Mouse (Mus musculus): Measurements from ENCODE around the gene Prss3. TPM values are rescaled to one million over a fixed set of nuclear protein-coding genes. Genes with fewer than 3 reads are reported as not detected.
"Not testable (repeated sequence)": the region's sequence is repeated elsewhere in the genome, so short reads cannot be mapped to it uniquely, and the experiment has no call there.

Prss3 gene
- not detected in 2 replicates for polyA plus RNA-seq (2015; fragmentation: Nextera tagmentation; extraction: Ambion mirVana)

- ATAC-seq; H3K4me1 ChIP-seq (replicated peaks; ENCODE audit: control insufficient read depth, insufficient read depth, low read length); H3K27ac ChIP-seq (ENCODE audit: low read length); H3K9me3 ChIP-seq (ENCODE audit: control insufficient read depth, low read length); H3K36me3 ChIP-seq (ENCODE audit: control insufficient read depth, insufficient read depth); H3K9ac ChIP-seq (replicated peaks; ENCODE audit: low read depth, low read length); H3K27me3 ChIP-seq (replicated peaks; ENCODE audit: control insufficient read depth, insufficient read depth, low read length); H3K4me3 ChIP-seq (replicated peaks; ENCODE audit: low read length); H3K4me2 ChIP-seq (ENCODE audit: low read length): not testable (repeated sequence)
These were observed at the start of gene Prss3 for GRCm38 (mm10) chr6:41377578-41377977. Prss3 (minus strand) TSS chr6:41377678.

- ATAC-seq; H3K4me1 ChIP-seq (replicated peaks; ENCODE audit: control insufficient read depth, insufficient read depth, low read length); H3K9ac ChIP-seq (replicated peaks; ENCODE audit: low read depth, low read length); H3K9me3 ChIP-seq (ENCODE audit: control insufficient read depth, low read length); H3K36me3 ChIP-seq (ENCODE audit: control insufficient read depth, insufficient read depth); H3K27me3 ChIP-seq (replicated peaks; ENCODE audit: control insufficient read depth, insufficient read depth, low read length); H3K27ac ChIP-seq (ENCODE audit: low read length); H3K4me2 ChIP-seq (ENCODE audit: low read length); H3K4me3 ChIP-seq (replicated peaks; ENCODE audit: low read length): not testable (repeated sequence)
These were observed 14.6 kb upstream of the Prss3 start, which contains the start of gene Gm5771 for GRCm38 (mm10) chr6:41392056-41392455. Gm5771 (plus strand) TSS chr6:41392356.

GRCm38 (mm10) chr6:41391640-41392039 lies 14.2 kb upstream of the Prss3 start:
- H3K4me3 ChIP-seq (replicated peaks; ENCODE audit: low read length); ATAC-seq: not testable (repeated sequence)

GRCm38 (mm10) chr6:41386781-41387180 lies 9.3 kb upstream of the Prss3 start:
- no peaks in the 10 kb centered on the region for H3K4me1 ChIP-seq (replicated peaks; ENCODE audit: control insufficient read depth, insufficient read depth, low read length)
- ATAC-seq, result no peak
- no peaks in the 10 kb centered on the region for H3K36me3 ChIP-seq (ENCODE audit: control insufficient read depth, insufficient read depth)
- H3K9ac ChIP-seq (replicated peaks; ENCODE audit: low read depth, low read length), result no peak overlapping the region
- H3K4me3 ChIP-seq (replicated peaks; ENCODE audit: low read length), result no peak overlapping the region
- no peak overlapping the region for H3K4me2 ChIP-seq (ENCODE audit: low read length)
- H3K27ac ChIP-seq (ENCODE audit: low read length), result no peak overlapping the region
- no peaks in the 10 kb centered on the region for H3K9me3 ChIP-seq (ENCODE audit: control insufficient read depth, low read length)
- H3K27me3 ChIP-seq (replicated peaks; ENCODE audit: control insufficient read depth, insufficient read depth, low read length), result no peaks in the 10 kb centered on the region
- 77% methylated on average over 2 of the region's 2 CpGs for WGBS

More at GRCm38 (mm10) chr6:41391640-41392039, 14.2 kb upstream of the Prss3 start:
- H3K27ac ChIP-seq (ENCODE audit: low read length); H3K27me3 ChIP-seq (replicated peaks; ENCODE audit: control insufficient read depth, insufficient read depth, low read length); H3K4me1 ChIP-seq (replicated peaks; ENCODE audit: control insufficient read depth, insufficient read depth, low read length); H3K9me3 ChIP-seq (ENCODE audit: control insufficient read depth, low read length); H3K4me2 ChIP-seq (ENCODE audit: low read length); H3K9ac ChIP-seq (replicated peaks; ENCODE audit: low read depth, low read length); H3K36me3 ChIP-seq (ENCODE audit: control insufficient read depth, insufficient read depth): not testable (repeated sequence)
- WGBS, result 65% methylated on average over 1 of the region's 1 CpGs

GRCm38 (mm10) chr6:41373772-41374171 lies 3.7 kb downstream of the Prss3 start:
- not testable (repeated sequence) for H3K27me3 ChIP-seq (replicated peaks; ENCODE audit: control insufficient read depth, insufficient read depth, low read length); H3K9ac ChIP-seq (replicated peaks; ENCODE audit: low read depth, low read length); H3K27ac ChIP-seq (ENCODE audit: low read length); H3K4me2 ChIP-seq (ENCODE audit: low read length); H3K4me1 ChIP-seq (replicated peaks; ENCODE audit: control insufficient read depth, insufficient read depth, low read length); H3K36me3 ChIP-seq (ENCODE audit: control insufficient read depth, insufficient read depth); H3K9me3 ChIP-seq (ENCODE audit: control insufficient read depth, low read length); H3K4me3 ChIP-seq (replicated peaks; ENCODE audit: low read length); ATAC-seq
- 100% methylated on average over 1 of the region's 2 CpGs for WGBS

GRCm38 (mm10) chr6:41353932-41354331 lies 23.5 kb downstream of the Prss3 start, which contains the start of gene Try10:
Try10 (plus strand) TSS chr6:41354105.
- H3K4me3 ChIP-seq (replicated peaks; ENCODE audit: low read length), result no peak within 1 kb of the TSS
- H3K36me3 ChIP-seq (ENCODE audit: control insufficient read depth, insufficient read depth), result no peaks in the 10 kb centered on the region
- 85% methylated on average over 2 of the region's 2 CpGs for WGBS
- H3K9ac ChIP-seq (replicated peaks; ENCODE audit: low read depth, low read length), result no peak within 1 kb of the TSS
- H3K27ac ChIP-seq (ENCODE audit: low read length), result no peak within 1 kb of the TSS
- no peak for ATAC-seq
- no peaks in the 10 kb centered on the region for H3K9me3 ChIP-seq (ENCODE audit: control insufficient read depth, low read length)
- no peak within 1 kb of the TSS for H3K4me2 ChIP-seq (ENCODE audit: low read length)
- H3K4me1 ChIP-seq (replicated peaks; ENCODE audit: control insufficient read depth, insufficient read depth, low read length), result no peaks in the 10 kb centered on the region
- H3K27me3 ChIP-seq (replicated peaks; ENCODE audit: control insufficient read depth, insufficient read depth, low read length), result no peaks in the 10 kb centered on the region

Other genes starting within 250 kb of the Prss3 start
- not detected in 2 replicates for gene Try4, start 75.4 kb downstream of the Prss3 start, polyA plus RNA-seq (2015; fragmentation: Nextera tagmentation; extraction: Ambion mirVana)
- not detected in 2 replicates for gene Try5, start 60.8 kb downstream of the Prss3 start, polyA plus RNA-seq (2015; fragmentation: Nextera tagmentation; extraction: Ambion mirVana)
- gene Try10, start 23.6 kb downstream of the Prss3 start, polyA plus RNA-seq (2015; fragmentation: Nextera tagmentation; extraction: Ambion mirVana), result not detected in 2 replicates
- gene Gm5771, start 14.7 kb upstream of the Prss3 start, polyA plus RNA-seq (2015; fragmentation: Nextera tagmentation; extraction: Ambion mirVana), result not detected in 2 replicates
- not detected in 2 replicates for gene Gm10334, start 68.5 kb upstream of the Prss3 start, polyA plus RNA-seq (2015; fragmentation: Nextera tagmentation; extraction: Ambion mirVana)
- not detected in 2 replicates for gene Prss1, start 81.3 kb upstream of the Prss3 start, polyA plus RNA-seq (2015; fragmentation: Nextera tagmentation; extraction: Ambion mirVana)
- gene Prss2, start 144.1 kb upstream of the Prss3 start, polyA plus RNA-seq (2015; fragmentation: Nextera tagmentation; extraction: Ambion mirVana), result not detected in 2 replicates
- 37.7 and 39.4 TPM in 2 replicates for gene Ephb6, start 227.8 kb upstream of the Prss3 start, polyA plus RNA-seq (2015; fragmentation: Nextera tagmentation; extraction: Ambion mirVana)

Data from forebrain, embryonic 16.5 days (tissue).